Mouse (Mus musculus) liver, embryonic 16.5 days (tissue): ENCODE measurements around the gene 6030458C11Rik. TPM values are rescaled to one million over a fixed set of nuclear protein-coding genes. Genes with fewer than 3 reads are reported as not detected.

Source experiments
- ATAC-seq: fragments of 200-750 bp; cut with Nextera tagmentation; 2 replicates; pipeline ENCODE4 v1.8.0; 2017; ENCODE audit warnings: low read depth, mild to moderate bottlenecking, moderate number of reproducible peaks, moderate library complexity
- H3K27ac ChIP-seq: fragments of 300-500 bp; sonication (generic); 2 replicates; pipeline ENCODE4 v1.5.1; 2014; ENCODE audit warnings: mild to moderate bottlenecking, low read length
- H3K27me3 ChIP-seq: fragments of 300-500 bp; sonication (generic); 2 replicates; pipeline ENCODE4 v1.6.1; 2014; ENCODE audit warnings: low read depth, low read length, mixed read lengths; ENCODE audit not compliant: control insufficient read depth, insufficient read depth
- H3K36me3 ChIP-seq: fragments of 300-500 bp; sonication (generic); 2 replicates; pipeline ENCODE4 v1.6.1; 2014; ENCODE audit warnings: mild to moderate bottlenecking; ENCODE audit not compliant: control insufficient read depth, insufficient read depth
- H3K4me1 ChIP-seq: fragments of 300-500 bp; sonication (generic); 2 replicates; pipeline ENCODE4 v1.6.1; 2014; ENCODE audit warnings: low read depth, low read length, mixed read lengths; ENCODE audit not compliant: control insufficient read depth
- H3K4me2 ChIP-seq: fragments of 300-500 bp; sonication (generic); 2 replicates; pipeline ENCODE4 v1.6.1; 2014; ENCODE audit warnings: low read depth, low read length, mixed read lengths
- H3K4me3 ChIP-seq: fragments of 300-500 bp; sonication (generic); 2 replicates; pipeline ENCODE4 v1.5.1; 2014; ENCODE audit warnings: low read depth, mild to moderate bottlenecking, low read length
- H3K9ac ChIP-seq: fragments of 300-500 bp; sonication (generic); 2 replicates; pipeline ENCODE4 v1.6.1; 2014; ENCODE audit warnings: low read depth, low read length
- H3K9me3 ChIP-seq: fragments of 300-500 bp; sonication (generic); replicated peaks from 2 replicates; pipeline ENCODE4 v1.6.1; 2016; ENCODE audit warnings: low read length; ENCODE audit not compliant: control insufficient read depth
- WGBS: fragments of 180-500 bp; shearing (Covaris S2); extraction: QIAGEN DNeasy Blood & Tissue Kit; methylation state at CpG from one replicate; pipeline ENCODE4 v1.1.7; 2014; ENCODE audit not compliant: insufficient replicate concordance; 5-methylcytosine and 5-hydroxymethylcytosine counted together
- polyA plus RNA-seq: library from polyadenylated mRNA; unstranded; fragments of >200 nt; fragmentation: Nextera tagmentation; extraction: Ambion mirVana; gene quantifications from 2 replicates; pipeline ENCODE4 v1.2.1, GENCODE M21; 2015

Gene 6030458C11Rik
- polyA plus RNA-seq, 1 experiment from 2014 or later, result 25.1 TPM

DNA sequence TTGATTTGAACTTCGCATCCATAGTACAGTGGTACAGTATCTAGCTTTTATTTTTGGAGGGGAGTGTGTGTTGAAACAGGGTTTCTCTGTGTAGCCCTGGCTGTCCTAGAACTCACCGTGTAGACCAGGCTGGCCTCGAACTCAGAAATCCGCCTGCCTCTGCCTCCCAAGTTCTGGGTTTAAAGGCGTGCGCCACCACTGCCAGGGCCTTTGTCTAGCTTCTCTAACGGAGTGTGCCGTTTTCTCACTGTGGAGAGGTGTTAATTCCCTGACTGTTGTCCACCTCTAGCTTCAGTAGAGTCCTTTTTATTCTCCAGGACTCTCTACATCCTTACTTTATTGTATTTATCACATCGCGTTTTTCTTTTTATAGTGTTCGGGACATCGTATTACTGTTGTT lies 959 bp upstream of the 6030458C11Rik start:
- 45% methylated on average over 12 of the region's 12 CpGs for WGBS
- peak overlapping the region; percentile 82 for H3K4me2 ChIP-seq
- H3K9me3 ChIP-seq, result no peaks in the 10 kb centered on the region
- H3K36me3 ChIP-seq, result peaks cover 15% of the 10 kb centered on the region; the same call in 1 of the 2 replicates
- peak overlapping the region; percentile 88 for H3K4me3 ChIP-seq
- no peak overlapping the region for H3K27ac ChIP-seq
- peak overlapping the region; percentile 77 for H3K9ac ChIP-seq
- ATAC-seq, result no peak
- no peaks in the 10 kb centered on the region for H3K27me3 ChIP-seq
- peaks cover 33% of the 10 kb centered on the region for H3K4me1 ChIP-seq

DNA sequence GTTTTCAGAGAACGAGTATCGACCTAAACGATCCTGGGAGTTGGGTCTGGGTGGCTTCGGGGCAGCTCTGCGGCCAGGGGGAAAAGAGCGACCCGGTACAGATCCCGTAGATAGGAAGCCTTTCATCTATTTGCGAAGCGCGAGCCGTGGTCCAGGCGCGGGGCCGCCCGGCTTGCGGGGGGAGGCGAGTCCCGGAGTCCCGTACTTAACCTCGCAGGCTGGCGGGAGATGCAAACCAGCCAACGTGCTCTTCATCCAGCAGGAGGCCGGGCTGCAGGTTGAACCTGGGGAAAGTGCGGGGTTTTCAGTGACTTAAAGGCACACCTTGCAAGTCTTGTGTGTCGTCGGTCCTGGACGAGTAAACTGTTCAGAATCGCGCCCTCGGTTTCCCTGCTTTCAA lies 516 bp upstream of the 6030458C11Rik start:
- H3K4me2 ChIP-seq, result peak overlapping the region; percentile 82
- no peaks in the 10 kb centered on the region for H3K27me3 ChIP-seq
- peak overlapping the region; percentile 88 for H3K4me3 ChIP-seq
- no peaks in the 10 kb centered on the region for H3K9me3 ChIP-seq
- peak overlapping the region; percentile 77 for H3K9ac ChIP-seq
- peak overlapping the region; percentile 78 for H3K27ac ChIP-seq
- peak; percentile 14 for ATAC-seq
- peaks cover 33% of the 10 kb centered on the region for H3K4me1 ChIP-seq
- WGBS, result under 1% methylated on average over 31 of the region's 31 CpGs
- peaks cover 17% of the 10 kb centered on the region; the same call in 1 of the 2 replicates for H3K36me3 ChIP-seq

DNA sequence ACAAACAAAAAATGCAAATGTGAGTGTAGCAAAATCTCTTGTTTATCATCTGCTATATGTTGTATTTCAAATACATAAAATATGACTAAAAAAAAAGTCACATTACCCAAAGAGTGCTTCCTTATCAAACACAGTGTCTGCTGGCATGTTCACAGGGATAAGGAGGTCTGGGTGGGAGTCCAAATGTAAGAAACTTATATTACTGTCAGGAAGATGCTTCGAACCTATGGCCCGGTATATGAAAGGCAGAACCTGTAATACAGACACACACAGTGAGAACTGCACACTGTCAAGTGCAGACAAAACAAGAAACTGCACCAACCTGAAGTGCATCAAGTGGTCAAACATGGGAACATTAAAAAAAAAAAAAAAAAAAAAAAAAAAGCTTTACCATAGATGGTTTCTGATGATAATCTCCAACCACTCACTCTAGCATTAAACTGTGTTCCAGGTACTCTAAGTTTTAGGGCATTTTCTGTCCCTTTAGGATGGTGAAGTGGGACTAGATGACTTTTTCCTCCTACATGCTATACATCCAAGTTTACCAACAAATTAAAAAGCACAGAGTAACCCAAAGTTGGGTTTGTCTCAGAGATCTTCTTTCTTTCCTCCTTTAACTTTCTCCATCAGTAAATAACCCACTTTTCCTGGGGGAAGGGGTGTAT lies 862 bp downstream of the 6030458C11Rik start:
- Histone ChIP-seq H3K36me3 (peaks cover 27% of the 10 kb centered on the region), H3K4me3 (peak overlapping the region; percentile 88), H3K4me2 (peak overlapping the region; percentile 82), H3K27ac (peak overlapping the region; percentile 92), H3K9ac (peak overlapping the region; percentile 92), H3K4me1 (peaks cover 29% of the 10 kb centered on the region), H3K27me3 (no peaks in the 10 kb centered on the region), H3K9me3 (no peaks in the 10 kb centered on the region)
- ATAC-seq, result no peak
- WGBS, result 26% methylated on average over 2 of the region's 2 CpGs

DNA sequence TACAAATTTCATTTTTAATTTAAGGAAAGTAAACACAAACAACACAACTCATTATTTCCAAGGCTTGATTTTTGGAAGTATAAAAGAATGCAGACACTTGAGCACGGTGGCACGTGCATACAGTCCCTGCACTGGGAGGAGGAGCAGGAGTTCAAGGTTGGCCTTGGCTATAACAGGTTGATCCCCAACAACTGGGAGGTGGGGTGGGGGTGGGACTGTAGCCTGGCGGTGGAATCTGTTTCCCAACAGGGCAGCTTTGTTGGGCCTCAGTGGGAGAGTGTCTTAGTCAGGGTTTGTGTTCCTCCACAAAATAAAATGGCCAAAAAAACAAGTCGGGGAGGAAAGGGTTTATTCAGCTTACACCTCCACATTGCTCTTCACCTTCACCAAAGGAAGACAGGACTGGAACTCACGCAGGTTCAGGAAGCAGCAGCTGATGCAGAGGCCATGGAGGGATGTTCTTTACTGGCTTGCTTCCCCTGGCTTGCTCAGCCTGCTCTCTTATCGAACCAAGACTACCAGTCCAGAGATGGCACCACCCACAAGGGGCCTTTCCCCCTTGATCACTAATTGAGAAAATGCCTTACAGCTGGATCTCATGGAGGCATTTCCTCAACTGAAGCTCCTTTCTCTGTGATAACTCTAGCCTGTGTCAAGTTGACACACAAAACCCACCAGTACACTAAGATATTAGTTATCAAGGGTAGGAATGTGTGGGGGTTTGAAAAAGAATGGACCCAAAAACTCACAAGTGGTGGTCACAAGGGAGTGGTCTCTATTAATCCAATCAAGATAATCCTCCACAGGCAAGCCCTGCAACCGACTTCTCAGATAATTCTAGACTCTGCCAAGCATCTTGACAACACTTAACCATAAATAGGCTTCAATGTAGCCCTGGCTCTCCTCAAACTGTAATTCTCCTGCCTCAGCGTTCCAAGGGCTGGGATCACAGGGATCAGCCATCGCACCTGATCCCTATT lies 1.7 kb downstream of the 6030458C11Rik start:
- Histone ChIP-seq H3K27me3 (no peaks in the 10 kb centered on the region), H3K4me3 (peak overlapping the region; percentile 88), H3K9me3 (no peaks in the 10 kb centered on the region), H3K4me1 (peaks cover 29% of the 10 kb centered on the region), H3K27ac (peak overlapping the region; percentile 92), H3K36me3 (peaks cover 28% of the 10 kb centered on the region), H3K9ac (peak overlapping the region; percentile 92), H3K4me2 (peak overlapping the region; percentile 82)
- WGBS, result 38% methylated on average over 9 of the region's 9 CpGs
- peak; percentile 14; the same call in 1 of the 2 replicates for ATAC-seq

DNA sequence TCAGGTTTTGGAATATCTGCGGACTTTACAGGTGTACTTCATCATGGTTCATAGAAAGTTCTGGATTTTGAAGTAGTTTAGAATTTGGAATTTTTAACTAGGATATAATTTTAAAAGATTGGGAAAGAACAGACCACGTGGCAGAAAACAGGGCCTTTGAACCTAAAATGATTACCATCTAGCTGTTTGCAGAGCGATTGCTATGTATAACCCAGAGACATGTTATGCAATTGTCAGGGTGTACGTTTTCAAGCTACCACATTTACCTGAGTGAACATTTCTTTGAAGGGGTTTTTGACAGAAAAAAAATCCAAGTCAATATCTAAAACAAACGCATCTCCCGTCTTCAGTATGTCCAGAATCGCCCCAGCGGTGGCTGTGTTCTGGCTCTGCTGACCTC lies 6.9 kb downstream of the 6030458C11Rik start:
- no peak overlapping the region for H3K9ac ChIP-seq
- peak; percentile 62; the same call in 1 of the 2 replicates for ATAC-seq
- peaks cover 10% of the 10 kb centered on the region for H3K4me1 ChIP-seq
- 78% methylated on average over 8 of the region's 8 CpGs for WGBS
- H3K27ac ChIP-seq, result peak overlapping the region; percentile 68
- H3K36me3 ChIP-seq, result peaks cover 71% of the 10 kb centered on the region
- no peak overlapping the region for H3K4me3 ChIP-seq
- H3K4me2 ChIP-seq, result no peak overlapping the region
- no peaks in the 10 kb centered on the region for H3K9me3 ChIP-seq
- H3K27me3 ChIP-seq, result no peaks in the 10 kb centered on the region

DNA sequence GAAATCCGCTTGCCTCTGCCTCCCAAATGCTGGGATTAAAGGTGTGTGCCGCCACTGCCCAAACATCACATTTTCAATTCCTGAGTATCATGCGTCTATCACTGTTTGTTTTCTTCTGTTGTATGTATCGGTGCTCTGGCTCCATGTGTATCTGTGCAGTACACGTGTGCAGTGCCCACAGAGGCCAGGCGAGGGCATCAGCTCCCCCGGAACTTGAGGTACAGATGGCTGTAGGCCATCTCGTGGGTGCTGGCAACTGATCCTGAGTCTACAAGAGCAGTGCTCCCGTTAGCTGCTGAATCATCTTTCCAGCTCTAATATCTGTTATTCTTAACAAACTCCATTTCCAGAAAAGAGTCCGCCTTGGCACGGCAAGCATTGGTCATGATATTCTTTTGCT lies 11.8 kb downstream of the 6030458C11Rik start:
- H3K9me3 ChIP-seq, result no peaks in the 10 kb centered on the region
- peaks cover 84% of the 10 kb centered on the region for H3K36me3 ChIP-seq
- WGBS, result 86% methylated on average over 11 of the region's 11 CpGs

DNA sequence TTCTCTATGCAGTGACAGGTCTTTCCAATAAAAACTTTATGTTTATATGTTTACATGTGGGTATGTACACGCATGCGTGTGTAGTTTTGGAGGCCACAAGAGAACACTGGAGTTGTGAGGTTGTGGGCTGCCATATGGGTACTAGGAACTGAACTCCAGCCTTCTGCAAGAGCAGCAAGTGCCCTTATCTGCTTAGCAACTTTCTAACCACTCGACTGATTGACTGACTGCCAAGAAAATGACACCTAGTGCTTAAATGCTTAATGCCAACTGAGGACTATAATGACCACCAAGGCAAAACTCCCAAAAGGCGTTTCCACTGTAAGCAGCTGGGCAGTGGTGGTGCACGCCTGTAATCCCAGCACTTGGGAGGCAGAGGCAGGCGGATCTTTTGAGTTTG lies 15.1 kb downstream of the 6030458C11Rik start:
- 73% methylated on average over 6 of the region's 6 CpGs for WGBS
- Histone ChIP-seq H3K4me1 (peaks cover 6% of the 10 kb centered on the region; the same call in 1 of the 2 replicates), H3K4me3 (no peak overlapping the region), H3K27ac (no peak overlapping the region), H3K9ac (no peak overlapping the region), H3K4me2 (no peak overlapping the region), H3K36me3 (peaks cover 61% of the 10 kb centered on the region), H3K27me3 (no peaks in the 10 kb centered on the region), H3K9me3 (no peaks in the 10 kb centered on the region)
- ATAC-seq, result no peak

More for the DNA sequence above, 11.8 kb downstream of the 6030458C11Rik start:
- no peak overlapping the region for H3K9ac ChIP-seq
- no peak overlapping the region for H3K4me3 ChIP-seq
- H3K4me1 ChIP-seq, result no peaks in the 10 kb centered on the region; the same call in 1 of the 2 replicates
- ATAC-seq, result no peak
- H3K27me3 ChIP-seq, result no peaks in the 10 kb centered on the region
- no peak overlapping the region for H3K27ac ChIP-seq
- H3K4me2 ChIP-seq, result no peak overlapping the region

DNA sequence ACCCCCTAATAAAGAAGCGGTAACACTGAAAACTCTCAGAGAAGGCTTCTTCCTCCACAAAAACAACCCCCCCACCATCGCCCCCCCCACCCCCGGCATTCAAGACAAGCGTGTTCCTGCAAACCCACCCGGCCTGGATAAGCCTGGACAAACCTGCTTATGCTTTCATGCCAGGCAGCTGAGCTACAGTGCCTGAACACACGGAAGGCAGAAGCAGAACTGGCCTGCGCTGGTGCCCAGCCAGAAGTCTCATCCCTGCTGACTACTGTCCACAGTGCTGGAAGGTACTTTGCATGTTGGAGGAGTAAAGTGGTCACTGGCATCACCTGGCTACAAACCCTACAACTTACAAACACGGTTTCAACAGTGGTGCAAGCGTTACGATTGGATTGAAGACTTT lies 17.4 kb downstream of the 6030458C11Rik start:
- 88% methylated on average over 10 of the region's 10 CpGs for WGBS
- Histone ChIP-seq H3K9me3 (no peaks in the 10 kb centered on the region), H3K36me3 (peaks cover 40% of the 10 kb centered on the region), H3K4me1 (peaks cover 6% of the 10 kb centered on the region; the same call in 1 of the 2 replicates), H3K4me3 (no peak overlapping the region), H3K4me2 (no peak overlapping the region), H3K9ac (no peak overlapping the region), H3K27me3 (no peaks in the 10 kb centered on the region), H3K27ac (no peak overlapping the region)
- no peak for ATAC-seq
